Mouse (Mus musculus): ENCODE data around the gene Cep57. TPM values are rescaled to one million over a fixed set of nuclear protein-coding genes. Genes with fewer than 3 reads are reported as not detected.

Gene Cep57
- polyA plus RNA-seq, 1 experiment from 2014 or later, result 49.2 TPM

- TF ChIP-seq CTCF (IDR thresholded peaks at IDR 0.05; ENCODE audit: low read depth), result no peak
- Histone ChIP-seq H3K9ac (ENCODE audit: low read depth, low read length) (no peak overlapping the region), H3K4me3 (replicated peaks; ENCODE audit: low read depth, low read length) (no peak overlapping the region), H3K36me3 (ENCODE audit: insufficient read depth, low read length) (no peaks in the 10 kb centered on the region), H3K27ac (no peak overlapping the region), H3K9me3 (replicated peaks; ENCODE audit: low read length) (no peaks in the 10 kb centered on the region), H3K4me1 (replicated peaks; ENCODE audit: insufficient read depth, low read length) (no peaks in the 10 kb centered on the region), H3K27me3 (ENCODE audit: insufficient read depth, low read length) (no peaks in the 10 kb centered on the region), H3K4me2 (ENCODE audit: low read length) (no peak overlapping the region)
- ATAC-seq (replicated peaks; ENCODE audit: low FRiP score, low read depth) (no peak), DNase-seq (ENCODE audit: low spot score) (no peak)
- WGBS, result 97% methylated on average over 1 of the region's 1 CpGs
These were observed 52.2 kb downstream of the Cep57 start for GRCm38 (mm10) chr9:13774732-13775131.

- Histone ChIP-seq H3K27me3 (ENCODE audit: insufficient read depth, low read length) (no peaks in the 10 kb centered on the region), H3K4me3 (replicated peaks; ENCODE audit: low read depth, low read length) (no peak overlapping the region), H3K9ac (ENCODE audit: low read depth, low read length) (no peak overlapping the region), H3K9me3 (replicated peaks; ENCODE audit: low read length) (no peaks in the 10 kb centered on the region), H3K36me3 (ENCODE audit: insufficient read depth, low read length) (no peaks in the 10 kb centered on the region), H3K4me1 (replicated peaks; ENCODE audit: insufficient read depth, low read length) (no peaks in the 10 kb centered on the region), H3K4me2 (ENCODE audit: low read length) (no peak overlapping the region), H3K27ac (no peak overlapping the region)
- 88% methylated on average over 7 of the region's 7 CpGs for WGBS
- no peak for ATAC-seq (replicated peaks; ENCODE audit: low FRiP score, low read depth)
- DNase-seq (ENCODE audit: low spot score), result no peak
- TF ChIP-seq CTCF (IDR thresholded peaks at IDR 0.05; ENCODE audit: low read depth), result no peak
These were observed 60.3 kb downstream of the Cep57 start for GRCm38 (mm10) chr9:13766570-13766969.

- ATAC-seq (replicated peaks; ENCODE audit: low FRiP score, low read depth) (no peak), DNase-seq (ENCODE audit: low spot score) (no peak)
- Histone ChIP-seq H3K36me3 (ENCODE audit: insufficient read depth, low read length) (no peaks in the 10 kb centered on the region), H3K27me3 (ENCODE audit: insufficient read depth, low read length) (no peaks in the 10 kb centered on the region), H3K4me2 (ENCODE audit: low read length) (no peak overlapping the region), H3K4me3 (replicated peaks; ENCODE audit: low read depth, low read length) (no peak overlapping the region), H3K4me1 (replicated peaks; ENCODE audit: insufficient read depth, low read length) (no peaks in the 10 kb centered on the region), H3K9ac (ENCODE audit: low read depth, low read length) (no peak overlapping the region), H3K27ac (no peak overlapping the region), H3K9me3 (replicated peaks; ENCODE audit: low read length) (no peaks in the 10 kb centered on the region)
- TF ChIP-seq CTCF (IDR thresholded peaks at IDR 0.05; ENCODE audit: low read depth), result no peak
- WGBS, result 72% methylated on average over 2 of the region's 2 CpGs
These were observed 61.3 kb downstream of the Cep57 start for GRCm38 (mm10) chr9:13765624-13766023.

GRCm38 (mm10) chr9:13760430-13760829 is 66.5 kb downstream of the Cep57 start:
- H3K4me1 ChIP-seq (replicated peaks; ENCODE audit: insufficient read depth, low read length), result no peaks in the 10 kb centered on the region
- no peaks in the 10 kb centered on the region for H3K27me3 ChIP-seq (ENCODE audit: insufficient read depth, low read length)
- DNase-seq (ENCODE audit: low spot score), result no peak
- H3K27ac ChIP-seq, result no peak overlapping the region
- no peak for ATAC-seq (replicated peaks; ENCODE audit: low FRiP score, low read depth)
- H3K4me3 ChIP-seq (replicated peaks; ENCODE audit: low read depth, low read length), result no peak overlapping the region
- TF ChIP-seq CTCF (IDR thresholded peaks at IDR 0.05; ENCODE audit: low read depth), result no peak
- H3K36me3 ChIP-seq (ENCODE audit: insufficient read depth, low read length), result no peaks in the 10 kb centered on the region
- H3K4me2 ChIP-seq (ENCODE audit: low read length), result no peak overlapping the region
- H3K9ac ChIP-seq (ENCODE audit: low read depth, low read length), result no peak overlapping the region
- H3K9me3 ChIP-seq (replicated peaks; ENCODE audit: low read length), result no peaks in the 10 kb centered on the region
- WGBS, result 87% methylated on average over 3 of the region's 3 CpGs

Other genes with a start within 250 kb of the Cep57 start
- gene Mtmr2, start 78.7 kb downstream of the Cep57 start, polyA plus RNA-seq (2015; fragmentation: Nextera tagmentation; extraction: Ambion mirVana), result 76.7 and 85.8 TPM in 2 replicates
- gene Fam76b, start 609 bp upstream of the Cep57 start, polyA plus RNA-seq (2015; fragmentation: Nextera tagmentation; extraction: Ambion mirVana), result 19.6 and 20.3 TPM in 2 replicates

Data from kidney, postnatal 0 days (tissue).